Mouse (Mus musculus) liver, adult (tissue): ENCODE data around the gene Ddx20.

ENCODE experiments used
- GATA4 ChIP-seq: IDR thresholded peaks from 2 replicates; pipeline ENCODE4 v1.6.1; 2014; ENCODE audit warnings: mild to moderate bottlenecking, low read length; ENCODE audit not compliant: insufficient replicate concordance

Gene Ddx20

DNA sequence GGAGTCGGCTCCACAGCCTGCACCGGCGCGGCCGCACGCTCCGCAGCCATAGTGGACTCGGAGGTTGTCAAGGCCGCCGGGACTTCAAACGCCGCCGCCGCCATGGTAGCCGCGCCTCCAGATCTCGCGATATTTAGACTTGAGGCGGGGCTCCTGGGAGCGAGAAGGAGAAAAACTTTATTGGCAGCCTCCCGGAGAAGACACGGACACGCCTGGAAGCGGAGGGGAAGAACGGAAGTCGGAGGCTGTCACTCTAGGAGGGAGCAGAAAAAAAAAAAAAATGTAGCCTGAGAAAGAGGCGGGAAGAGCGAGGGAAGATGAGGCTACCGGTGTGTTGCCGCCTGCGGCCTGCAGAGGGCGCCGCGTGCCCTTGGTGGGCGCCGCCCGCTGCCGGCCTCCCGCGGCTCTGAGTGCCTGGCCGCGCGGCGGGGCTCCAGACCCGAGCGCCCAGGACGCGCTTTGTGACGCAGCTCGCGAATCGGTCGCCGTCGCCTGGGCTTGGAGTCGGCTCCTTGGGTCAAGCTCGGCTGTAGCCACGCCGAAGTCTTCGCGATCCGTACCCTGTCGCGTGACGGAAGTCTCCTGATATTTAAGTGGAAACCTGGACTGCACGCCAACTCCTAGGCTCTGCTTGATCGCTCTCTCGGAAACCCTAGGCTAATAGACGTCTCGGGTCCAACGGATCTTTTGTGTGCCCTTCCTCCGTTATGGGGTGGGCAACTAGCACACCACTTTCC is at the start of gene Ddx20:
TSS of gene Ddx20 (minus strand) at position 251 of the 737 bp plus-strand sequence.
- TF ChIP-seq GATA4: no peak

DNA sequence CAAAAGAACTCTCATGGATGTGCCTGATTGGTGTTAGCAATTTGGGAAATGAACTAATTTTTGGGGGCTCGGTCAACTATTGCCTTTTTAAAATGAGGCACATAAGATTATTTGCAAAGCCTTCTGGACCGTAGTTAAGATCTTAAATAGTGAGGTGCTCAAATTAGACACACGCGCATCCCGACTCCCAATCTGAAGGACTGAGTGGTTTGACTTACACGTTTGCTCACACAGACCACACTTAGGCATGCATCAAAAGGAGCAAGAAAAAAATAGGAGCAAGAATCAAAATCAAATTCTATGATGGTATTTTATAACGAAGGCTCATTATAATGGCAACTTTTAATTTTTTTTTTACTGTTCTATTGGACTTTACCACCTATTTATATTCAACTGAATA is 49.7 kb upstream of the Ddx20 start:
- TF ChIP-seq GATA4: no peak

DNA sequence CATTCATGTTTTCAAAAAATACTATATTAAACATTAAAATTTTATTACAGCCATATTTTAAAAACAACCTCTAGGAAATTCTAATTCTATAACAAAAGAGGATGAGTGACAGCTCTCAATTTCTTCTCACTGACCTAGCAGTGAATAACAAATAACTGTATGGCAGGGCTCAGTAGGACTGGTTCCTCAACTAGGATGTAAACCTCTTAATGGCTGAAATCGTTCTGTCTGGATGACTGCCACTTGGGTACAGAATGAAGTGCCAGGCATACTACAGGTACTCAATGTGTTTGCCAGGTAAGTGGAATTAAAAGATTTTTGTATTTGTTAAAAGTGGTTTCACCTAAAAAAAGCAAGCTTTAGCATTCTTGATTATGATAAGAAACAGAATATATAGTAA is 48.8 kb upstream of the Ddx20 start:
- TF ChIP-seq GATA4: no peak

DNA sequence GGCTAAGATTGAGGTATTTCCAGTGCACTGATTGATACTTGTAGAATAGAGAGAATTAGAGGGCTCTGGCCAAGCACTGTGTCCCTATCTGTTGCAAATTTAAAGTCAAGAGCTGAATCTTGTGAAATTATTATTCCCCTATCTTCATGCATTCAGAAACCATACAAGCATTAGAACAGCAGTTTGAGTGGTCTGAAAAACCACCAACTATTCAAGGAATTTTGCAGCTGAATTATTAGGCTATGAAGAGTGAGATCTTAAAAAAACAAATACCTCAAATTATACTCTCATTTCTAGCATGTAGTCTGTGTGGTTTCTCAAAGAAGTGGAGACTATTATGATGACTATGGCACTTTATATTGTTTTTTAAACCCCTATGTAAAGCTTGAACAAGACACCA is 47.9 kb upstream of the Ddx20 start:
- no peak for TF ChIP-seq GATA4

DNA sequence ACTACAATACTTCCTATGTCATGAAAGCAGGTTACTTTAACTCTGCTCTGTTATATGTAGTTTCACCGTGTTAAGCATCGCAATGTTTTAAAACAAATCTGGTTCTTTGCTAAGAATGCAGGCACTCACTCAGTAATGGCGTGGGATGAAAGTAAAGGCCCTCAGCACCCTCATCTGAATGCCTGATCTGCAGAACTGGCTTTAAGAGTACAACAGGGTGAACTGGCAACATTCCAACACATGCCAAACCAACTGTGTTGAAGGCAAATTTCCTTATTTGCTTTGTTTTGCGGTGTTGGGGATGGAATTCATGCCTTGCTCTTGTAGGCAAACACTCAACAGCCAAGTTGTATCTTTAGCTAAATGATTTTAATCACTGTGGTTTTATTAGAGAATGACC is 46.2 kb upstream of the Ddx20 start:
- no peak for TF ChIP-seq GATA4

DNA sequence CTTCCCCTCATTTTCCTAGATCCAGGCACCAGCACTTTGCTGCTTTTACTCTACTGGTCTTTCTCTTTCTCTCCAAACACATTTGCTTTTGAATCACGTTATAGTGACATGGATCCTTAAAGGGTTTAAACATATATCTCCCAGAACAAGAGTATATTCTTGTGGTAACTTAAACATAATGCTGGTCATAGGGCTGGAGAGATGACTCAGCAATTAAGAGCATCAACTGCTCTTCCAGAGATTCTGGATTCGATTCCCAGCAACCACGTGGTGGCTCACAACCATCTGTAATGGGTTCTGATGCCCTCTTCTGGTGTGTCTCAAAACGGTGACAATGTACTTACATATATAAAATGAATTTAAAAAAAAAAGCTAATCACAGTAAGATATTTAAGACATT is 45.0 kb upstream of the Ddx20 start:
- no peak for TF ChIP-seq GATA4

DNA sequence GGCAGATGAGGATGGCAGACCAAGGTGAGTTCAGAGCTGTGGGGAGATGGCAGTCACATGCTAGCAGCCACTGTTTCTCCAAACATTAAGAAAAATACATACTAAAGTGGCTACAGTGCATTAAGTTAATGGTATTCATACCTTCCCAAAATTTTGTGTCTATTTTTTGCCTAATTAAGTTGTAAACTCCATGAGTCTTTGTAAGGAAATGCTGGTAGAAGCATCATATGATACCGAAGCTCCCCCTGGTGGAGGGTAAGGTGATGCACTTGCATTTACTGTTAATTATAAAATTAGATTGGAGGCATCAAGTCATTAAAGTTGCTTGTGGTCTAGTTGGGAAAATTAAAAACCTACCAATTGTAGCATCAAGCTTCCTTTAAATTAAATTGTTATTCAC is 38.7 kb upstream of the Ddx20 start:
- no peak for TF ChIP-seq GATA4

DNA sequence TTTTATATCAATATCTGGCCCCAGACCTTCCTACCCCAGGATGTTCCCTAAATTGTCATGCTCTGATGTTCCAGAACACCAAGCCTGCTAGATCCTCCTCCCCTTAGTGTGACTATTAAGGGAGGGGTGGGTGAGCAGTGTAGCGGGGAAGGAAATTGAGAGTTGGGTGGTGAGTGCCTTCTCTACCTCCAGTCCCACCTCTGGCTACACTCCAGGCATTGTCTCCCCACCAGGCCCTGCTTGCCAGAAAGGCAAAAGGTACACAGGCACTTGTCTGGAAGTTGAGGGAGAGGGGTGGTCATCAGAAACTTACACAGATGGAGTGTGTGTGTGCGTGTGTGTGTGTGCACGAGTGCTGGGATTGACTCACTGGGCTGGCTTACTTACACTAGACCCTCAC is 35.1 kb upstream of the Ddx20 start:
- no peak for TF ChIP-seq GATA4

DNA sequence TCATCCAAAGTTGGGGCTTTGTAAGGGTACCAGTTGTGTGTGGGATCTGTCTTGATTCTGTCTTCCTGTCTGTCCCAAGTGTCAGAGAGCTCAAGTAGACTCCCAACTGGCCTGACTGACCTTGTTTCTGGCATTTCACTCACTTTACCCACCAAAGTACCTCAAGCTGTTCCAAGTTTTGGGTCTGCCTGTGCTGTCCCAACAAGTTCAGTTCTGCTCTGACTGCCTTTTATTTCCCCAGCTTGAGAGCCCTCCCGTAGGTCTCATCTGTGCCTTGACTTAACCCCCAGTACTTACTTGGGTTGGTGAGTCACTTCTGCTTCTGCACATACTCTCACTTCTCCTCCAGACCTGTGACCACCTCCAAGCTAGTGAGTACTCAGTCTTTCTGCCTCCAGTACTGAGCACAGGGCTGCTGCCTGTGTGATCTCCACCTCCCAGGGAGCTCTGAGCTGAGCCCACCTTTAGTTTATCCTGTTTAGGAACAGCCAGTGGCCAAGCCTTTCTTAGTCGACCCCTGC is 34.4 kb upstream of the Ddx20 start:
- TF ChIP-seq GATA4: no peak

DNA sequence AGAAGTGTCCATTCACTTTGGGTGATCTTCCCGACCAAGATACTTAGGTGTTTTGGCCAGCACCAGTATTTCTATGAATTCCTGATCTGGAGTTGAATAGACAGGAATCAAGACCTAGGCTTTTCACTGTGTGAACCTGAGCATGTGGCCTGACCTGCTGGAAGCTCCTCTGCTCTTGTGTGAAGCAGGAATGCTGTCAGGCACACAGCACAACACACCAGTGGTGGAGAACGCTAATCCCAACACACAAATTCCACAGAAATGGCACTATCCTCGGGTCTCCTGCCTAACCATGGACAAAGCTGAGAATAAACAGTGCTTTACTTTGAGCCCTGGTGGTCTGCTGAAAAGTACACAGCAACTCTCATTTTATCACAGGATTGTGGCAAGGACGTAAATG is 33.1 kb upstream of the Ddx20 start:
- no peak for TF ChIP-seq GATA4

DNA sequence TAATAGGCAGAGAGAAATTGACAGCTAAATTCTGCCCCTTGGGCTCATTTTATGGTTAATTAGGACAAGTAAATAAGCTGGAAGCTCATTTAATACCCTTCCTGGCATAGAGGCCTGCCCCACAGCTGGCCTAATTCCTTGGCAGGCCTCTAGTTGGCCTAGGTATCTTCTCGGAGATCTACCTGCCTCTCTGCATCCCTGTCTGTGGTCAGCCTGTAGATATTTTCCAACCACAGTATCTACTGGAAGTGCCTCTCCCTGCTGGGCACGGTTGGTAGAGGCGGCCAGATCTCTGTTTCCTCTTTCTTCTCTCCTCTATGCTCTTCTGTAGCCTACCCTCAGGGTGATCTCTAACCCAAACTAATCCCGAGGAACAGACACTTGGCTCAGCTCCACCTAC is 32.6 kb upstream of the Ddx20 start:
- TF ChIP-seq GATA4: no peak

DNA sequence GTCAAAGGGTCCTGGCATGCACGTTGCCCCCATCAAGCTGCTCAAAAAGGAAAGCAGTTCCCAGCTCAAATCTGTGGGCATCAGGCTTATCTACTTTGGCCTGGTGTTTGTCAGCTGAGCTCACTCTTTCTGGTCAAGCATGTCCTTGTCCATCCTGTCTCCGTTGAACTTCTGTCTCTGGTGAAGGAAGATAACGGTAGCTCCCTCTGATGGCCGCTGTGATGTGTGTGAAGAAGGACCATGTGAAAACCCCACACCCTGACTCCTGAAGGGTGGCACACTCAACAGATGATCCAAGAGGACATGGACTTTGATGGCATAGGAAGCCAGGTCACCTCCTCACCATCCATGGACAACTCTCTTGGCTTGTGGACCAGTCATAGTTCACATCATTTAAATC is 31.4 kb upstream of the Ddx20 start:
- no peak for TF ChIP-seq GATA4

DNA sequence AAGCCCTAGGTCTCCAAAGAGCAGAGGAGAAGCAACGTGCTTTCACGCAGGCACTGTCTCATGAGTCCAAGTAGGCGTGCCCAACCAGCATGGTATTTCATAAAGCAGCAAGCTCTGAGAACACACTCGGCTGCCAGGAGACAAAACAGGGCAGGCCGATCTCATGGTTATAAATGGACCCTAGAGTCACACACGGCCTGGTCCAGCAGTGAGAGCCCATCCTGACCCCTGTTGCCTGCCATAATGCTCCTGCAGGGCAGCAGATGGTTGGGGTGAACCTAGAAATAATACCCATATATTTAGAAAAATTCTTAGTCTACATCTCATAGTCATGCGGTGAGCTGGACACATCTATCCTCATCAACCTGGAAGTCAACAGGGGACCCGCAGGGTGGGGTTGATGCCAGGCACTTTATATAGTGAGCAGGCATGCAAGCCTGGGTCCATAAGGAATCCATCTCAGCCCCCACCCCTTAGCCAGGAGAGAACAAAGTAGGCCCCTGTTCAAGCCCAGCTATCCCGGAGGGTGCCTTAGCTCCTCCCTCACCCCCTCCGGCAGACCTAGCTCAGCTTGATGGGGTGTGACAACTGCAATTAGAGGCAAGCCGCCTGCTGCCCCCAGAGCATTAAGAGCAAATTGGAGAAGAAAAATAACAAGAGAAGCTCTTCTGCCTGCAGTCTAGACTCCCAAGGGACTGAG is 30.6 kb upstream of the Ddx20 start:
- no peak for TF ChIP-seq GATA4

DNA sequence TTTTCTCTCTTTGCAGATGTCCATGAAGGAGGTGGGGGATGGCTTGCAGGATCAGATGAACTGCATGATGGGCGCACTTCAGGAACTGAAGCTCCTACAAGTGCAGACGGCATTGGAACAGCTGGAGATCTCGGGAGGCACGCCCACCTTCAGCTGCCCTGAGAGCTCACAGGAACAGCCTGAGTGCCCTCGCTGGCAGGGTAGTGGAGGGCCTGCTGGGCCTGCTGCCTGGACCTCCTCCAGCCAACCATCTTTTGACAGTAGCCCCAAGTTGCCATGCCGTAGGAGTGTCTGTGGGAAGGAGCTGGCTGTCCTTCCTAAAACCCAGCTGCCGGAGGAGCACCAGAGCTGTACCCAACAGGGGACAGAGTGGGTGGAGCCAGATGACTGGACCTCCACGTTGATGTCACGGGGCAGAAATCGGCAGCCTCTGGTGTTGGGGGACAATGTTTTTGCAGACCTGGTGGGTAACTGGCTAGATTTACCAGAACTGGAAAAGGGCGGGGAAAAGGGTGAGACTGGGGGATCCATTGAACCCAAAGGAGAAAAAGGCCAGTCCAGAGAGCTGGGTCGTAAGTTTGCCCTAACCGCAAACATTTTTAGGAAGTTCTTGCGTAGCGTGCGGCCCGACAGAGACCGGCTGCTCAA is 29.1 kb upstream of the Ddx20 start:
- no peak for TF ChIP-seq GATA4

DNA sequence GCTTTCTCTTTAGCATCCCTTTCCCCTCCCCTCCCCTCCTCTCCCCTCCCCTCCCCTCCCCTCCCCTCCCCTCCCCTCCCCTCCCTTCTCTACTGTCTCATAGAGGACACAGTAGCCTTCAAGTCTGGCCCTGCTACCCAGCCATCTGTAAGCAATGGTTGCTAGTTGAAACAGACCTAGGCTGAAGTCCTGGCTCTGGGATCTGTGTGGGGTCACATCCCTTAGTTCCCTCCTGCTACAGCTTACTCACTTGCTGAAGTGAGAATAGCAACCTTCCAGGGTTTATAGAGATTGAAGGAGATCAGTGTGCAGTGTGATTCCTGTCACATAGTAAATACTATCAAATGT is 27.4 kb upstream of the Ddx20 start:
- TF ChIP-seq GATA4: no peak
